Mouse (Mus musculus) CH12.LX (cell line): ENCODE measurements around the gene Itgb2. TPM values are rescaled to one million over a fixed set of nuclear protein-coding genes. Genes with fewer than 3 reads are reported as not detected.

Experiments
- DNase-seq: peaks from one replicate; pipeline ENCODE4 v3.0.0-alpha.2; 2013; ENCODE audit errors: extremely low read depth
- H3K27ac ChIP-seq: 2 replicates; pipeline ENCODE4 v1.5.1; 2012; ENCODE audit warnings: low read depth, mild to moderate bottlenecking, control low read depth, moderate library complexity; ENCODE audit not compliant: insufficient read depth
- H3K27me3 ChIP-seq: replicated peaks from 2 replicates; pipeline ENCODE3; 2012; ENCODE audit warnings: inconsistent platforms
- H3K36me3 ChIP-seq, 2 experiments: replicated peaks in 1 of 2; 2 replicates each; pipeline versions ENCODE3 to v1.6.1; 2012; ENCODE audit warnings: inconsistent platforms in 1 of 2, low read length in 1 of 2, mild to moderate bottlenecking in 1 of 2, mixed read lengths in 1 of 2, moderate library complexity in 1 of 2; ENCODE audit not compliant: control insufficient read depth in 1 of 2, insufficient read depth in 1 of 2
- H3K4me1 ChIP-seq, 2 experiments: 2 replicates each; pipeline ENCODE4 v1.6.1; 2012; ENCODE audit warnings: inconsistent platforms in 1 of 2, moderate library complexity in 1 of 2; ENCODE audit not compliant: insufficient read depth in 2 of 2, control insufficient read depth in 1 of 2
- H3K4me2 ChIP-seq: 2 replicates; pipeline ENCODE4 v1.6.1; 2012; ENCODE audit warnings: low read depth, mild to moderate bottlenecking, control low read depth; ENCODE audit not compliant: poor library complexity, insufficient read depth, severe bottlenecking
- H3K4me3 ChIP-seq, 3 experiments: fragments of 150-350 bp in 1 of 3; sonication (generic) in 1 of 3; replicated peaks in 1 of 3; 2 replicates each; pipeline versions ENCODE3 to v1.5.1; 2011 to 2012; ENCODE audit warnings: low read depth in 2 of 3, low read length in 2 of 3, mild to moderate bottlenecking in 2 of 3, moderate library complexity in 2 of 3, control low read depth in 1 of 3, improper control_type of control experiment in 1 of 3, inconsistent platforms in 1 of 3, mixed read lengths in 1 of 3; ENCODE audit not compliant: poor library complexity in 1 of 3
- H3K79me2 ChIP-seq: replicated peaks from 2 replicates; pipeline ENCODE4 v1.6.1; 2012; ENCODE audit warnings: mild to moderate bottlenecking, moderate library complexity; ENCODE audit not compliant: control insufficient read depth, poor library complexity, insufficient read depth, severe bottlenecking; ENCODE audit errors: extremely low read depth
- H3K9ac ChIP-seq: 2 replicates; pipeline ENCODE4 v1.6.1; 2012; ENCODE audit warnings: low read depth, mild to moderate bottlenecking, control low read depth, moderate library complexity; ENCODE audit not compliant: insufficient read depth
- H3K9me3 ChIP-seq: replicated peaks from 2 replicates; pipeline ENCODE3; 2012; ENCODE audit warnings: low read length, inconsistent platforms, mixed read lengths
- CHD2 ChIP-seq: IDR thresholded peaks from 2 replicates; pipeline ENCODE4 v1.6.1; 2011; ENCODE audit warnings: low read length, improper control_type of control experiment
- CTCF ChIP-seq, 2 experiments: IDR thresholded peaks in 1 of 2; conservative IDR thresholded peaks in 1 of 2; 2 replicates each; pipeline ENCODE4 v1.5.1; 2011 to 2012; ENCODE audit warnings: low read depth in 2 of 2, low read length in 2 of 2, improper control_type of control experiment in 1 of 2, inconsistent platforms in 1 of 2, mild to moderate bottlenecking in 1 of 2, moderate library complexity in 1 of 2
- ELF1 ChIP-seq: IDR thresholded peaks from 2 replicates; pipeline ENCODE4 v1.6.1; 2014; ENCODE audit warnings: low read depth, mild to moderate bottlenecking, inconsistent platforms, low read length, improper control_type of control experiment
- EP300 ChIP-seq: IDR thresholded peaks from 2 replicates; pipeline ENCODE4 v1.6.1; 2011; ENCODE audit warnings: low read length, improper control_type of control experiment
- ETS1 ChIP-seq: conservative IDR thresholded peaks from 2 replicates; pipeline ENCODE4 v1.6.1; 2012; ENCODE audit warnings: low read depth, mild to moderate bottlenecking, inconsistent platforms, low read length, improper control_type of control experiment, moderate library complexity
- JUN ChIP-seq: IDR thresholded peaks from 2 replicates; pipeline ENCODE4 v1.6.1; 2011; ENCODE audit warnings: low read depth, mild to moderate bottlenecking, low read length, improper control_type of control experiment, moderate library complexity; ENCODE audit not compliant: insufficient read depth
- JUND ChIP-seq: conservative IDR thresholded peaks from 2 replicates; pipeline ENCODE4 v1.6.1; 2011; ENCODE audit warnings: low read depth, low read length, improper control_type of control experiment
- KAT2A ChIP-seq: IDR thresholded peaks from 2 replicates; pipeline ENCODE4 v1.6.1; 2012; ENCODE audit warnings: low read length, improper control_type of control experiment, inconsistent platforms; ENCODE audit not compliant: insufficient replicate concordance
- MAX ChIP-seq: IDR thresholded peaks from 2 replicates; pipeline ENCODE4 v1.6.1; 2011; ENCODE audit warnings: low read length, improper control_type of control experiment
- MAZ ChIP-seq: IDR thresholded peaks from 2 replicates; pipeline ENCODE4 v1.6.1; 2012; ENCODE audit warnings: low read depth, mild to moderate bottlenecking, inconsistent platforms, low read length, improper control_type of control experiment, moderate library complexity
- MXI1 ChIP-seq: IDR thresholded peaks from 2 replicates; pipeline ENCODE4 v1.6.1; 2011; ENCODE audit warnings: mild to moderate bottlenecking, low read depth, low read length, improper control_type of control experiment
- PAX5 ChIP-seq: IDR thresholded peaks from 2 replicates; pipeline ENCODE4 v1.6.1; 2012; ENCODE audit warnings: low read length, inconsistent platforms, mixed read lengths
- POLR2A ChIP-seq: IDR thresholded peaks from 2 replicates; pipeline ENCODE4 v1.6.1; 2011; ENCODE audit warnings: low read depth, mild to moderate bottlenecking, improper control_type of control experiment, low read length
- POLR2AphosphoS2 ChIP-seq: IDR thresholded peaks from 2 replicates; pipeline ENCODE4 v1.6.1; 2011; ENCODE audit warnings: low read depth, low read length, improper control_type of control experiment
- RAD21 ChIP-seq: IDR thresholded peaks from 2 replicates; pipeline ENCODE4 v1.6.1; 2011; ENCODE audit warnings: low read depth, mild to moderate bottlenecking, low read length, improper control_type of control experiment, moderate library complexity
- RCOR1 ChIP-seq: conservative IDR thresholded peaks from 2 replicates; pipeline ENCODE4 v1.6.1; 2012; ENCODE audit warnings: low read depth, mild to moderate bottlenecking, inconsistent platforms, low read length, improper control_type of control experiment
- SMC3 ChIP-seq: IDR thresholded peaks from 2 replicates; pipeline ENCODE4 v1.6.1; 2011; ENCODE audit warnings: low read depth, low read length, improper control_type of control experiment
- TCF12 ChIP-seq: IDR thresholded peaks from 2 replicates; pipeline ENCODE4 v1.6.1; 2014; ENCODE audit warnings: low read depth, mild to moderate bottlenecking, inconsistent platforms, low read length, improper control_type of control experiment
- UBTF ChIP-seq: IDR thresholded peaks from 2 replicates; pipeline ENCODE4 v1.6.1; 2012; ENCODE audit warnings: low read depth, mild to moderate bottlenecking, inconsistent platforms, low read length, improper control_type of control experiment, moderate library complexity
- USF1 ChIP-seq: IDR thresholded peaks from 2 replicates; pipeline ENCODE4 v1.6.1; 2014; ENCODE audit warnings: low read depth, mild to moderate bottlenecking, inconsistent platforms, low read length, improper control_type of control experiment
- ZC3H11A ChIP-seq: IDR thresholded peaks from 2 replicates; pipeline ENCODE4 v1.6.1; 2012; ENCODE audit warnings: low read depth, mild to moderate bottlenecking, inconsistent platforms, low read length, improper control_type of control experiment
- ZKSCAN1 ChIP-seq: IDR thresholded peaks from 2 replicates; pipeline ENCODE4 v1.6.1; 2012; ENCODE audit warnings: low read depth, inconsistent platforms, low read length, improper control_type of control experiment, borderline replicate concordance
- dilution Hi-C: fragments of 300-500 bp; cut with MboI; formaldehyde crosslinking; loops from 2 replicates; pipeline ENCODE4 v1.14.3; 2020; ENCODE audit warnings: low sequenced_read_pairs; ENCODE audit not compliant: extremely low pct_unique_long_range_greater_than_20kb, extremely low pct_ligation_motif_present
- in situ Hi-C: fragments of 300-500 bp; cut with MboI; formaldehyde crosslinking; loops from 3 replicates; pipeline ENCODE4 v1.14.3; 2019; ENCODE audit warnings: low sequenced_read_pairs, low pct_ligation_motif_present, low pct_unique_long_range_greater_than_20kb, mixed read lengths
- polyA plus RNA-seq: library from polyadenylated mRNA; unstranded; fragments of >175 nt; gene quantifications from 2 replicates; pipeline ENCODE4 v1.2.1, GENCODE M21; 2012; ENCODE audit warnings: low read depth; ENCODE audit not compliant: insufficient read length
- total RNA-seq, 2 experiments: library from RNA; depleted of rRNA; stranded (reverse); fragments of 300-350 nt in 1 of 2; fragments of >200 nt in 1 of 2; gene quantifications; 2 replicates each; pipeline ENCODE4 v1.2.3; 2012 to 2014

Gene Itgb2
- total and polyA plus RNA-seq, 3 experiments, result 32.6 to 54.1 (median 40.2) TPM

DNA sequence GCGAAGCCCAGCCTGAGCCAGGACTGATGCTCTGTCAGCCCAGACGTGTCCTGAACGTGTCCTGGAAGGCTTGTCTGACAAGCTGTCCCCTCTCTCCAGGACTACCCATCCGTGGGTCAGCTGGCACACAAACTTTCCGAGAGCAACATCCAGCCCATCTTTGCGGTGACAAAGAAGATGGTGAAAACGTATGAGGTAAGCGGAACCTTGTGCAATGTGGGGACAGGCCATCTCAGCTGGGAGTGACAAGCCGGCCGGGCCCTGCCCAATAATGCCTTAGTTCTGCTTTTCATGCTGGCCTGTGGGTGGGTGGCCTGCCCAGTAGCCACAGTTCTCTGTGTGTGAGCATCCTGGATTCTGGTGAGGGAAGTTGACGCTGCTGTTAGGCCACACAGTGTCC, 20.8 kb downstream of the Itgb2 start:
- Histone ChIP-seq H3K4me3 (no peak overlapping the region), H3K9me3 (no peaks in the 10 kb centered on the region), H3K9ac (no peak overlapping the region), H3K79me2 (no peaks in the 10 kb centered on the region), H3K27me3 (no peaks in the 10 kb centered on the region), H3K27ac (no peak overlapping the region), H3K4me1 (no peaks in the 10 kb centered on the region), H3K36me3 (peaks cover 47 to 90% of the 10 kb centered on the region in 2 experiments), H3K4me2 (no peak overlapping the region)
- in situ Hi-C loops, result loop anchor here (5.0 kb wide), 1 partner anchor 34 kb away; the partner anchor contains the start of gene Fam207a
- TF ChIP-seq MXI1, result no peak
- no peak for TF ChIP-seq CHD2
- TF ChIP-seq POLR2AphosphoS2, result no peak
- TF ChIP-seq KAT2A, result no peak
- no peak for TF ChIP-seq POLR2A
- TF ChIP-seq RAD21, result no peak
- TF ChIP-seq UBTF, result no peak
- no peak for TF ChIP-seq ZKSCAN1
- no peak for TF ChIP-seq PAX5
- no peak for TF ChIP-seq CTCF (conservative IDR thresholded peaks at IDR 0.05 in 1 of 2, IDR thresholded peaks at IDR 0.05 in 1 of 2; ENCODE audit: low read depth in 2 of 2, low read length in 2 of 2)
- no peak for TF ChIP-seq USF1
- no peak for TF ChIP-seq EP300
- TF ChIP-seq TCF12, result no peak
- no peak for TF ChIP-seq JUN
- no peak for DNase-seq
- dilution Hi-C loops, result no loop called here

DNA sequence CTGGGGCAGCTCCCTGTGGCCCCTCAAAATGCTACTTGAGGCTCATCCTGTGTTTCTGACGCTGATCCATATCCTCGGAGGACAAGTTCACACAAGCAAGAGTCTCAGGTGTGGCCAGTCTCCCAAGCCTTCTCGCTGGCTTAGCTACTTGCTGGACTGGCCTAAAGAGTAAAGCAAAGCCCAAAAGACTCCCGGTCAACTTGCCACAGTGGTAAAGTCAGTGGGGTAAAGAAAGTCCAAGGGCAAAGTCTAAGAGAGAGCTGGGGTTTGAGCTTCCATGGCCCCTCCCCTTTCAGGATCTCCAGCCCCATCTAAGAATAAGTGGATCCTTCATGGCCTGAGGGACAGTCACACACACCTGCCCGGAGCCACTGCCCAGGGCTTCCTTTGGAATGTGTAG, 22.1 kb downstream of the Itgb2 start:
- dilution Hi-C loops, result no loop called here
- Histone ChIP-seq H3K79me2 (no peaks in the 10 kb centered on the region), H3K9me3 (no peaks in the 10 kb centered on the region), H3K4me2 (no peak overlapping the region)
- TF ChIP-seq MAX (no peak), RCOR1 (no peak), JUN (no peak), SMC3 (no peak), ETS1 (no peak), PAX5 (no peak), ZKSCAN1 (no peak), MXI1 (no peak), CHD2 (no peak), MAZ (no peak), ELF1 (no peak), JUND (no peak), USF1 (no peak), ZC3H11A (no peak)
- TF ChIP-seq, all 38 proteins: peak for 0
- no peaks in the 10 kb centered on the region for H3K27me3 ChIP-seq
- no peak overlapping the region for H3K4me3 ChIP-seq
- H3K4me1 ChIP-seq, result no peaks in the 10 kb centered on the region
- peaks cover 43 to 93% of the 10 kb centered on the region in 2 experiments for H3K36me3 ChIP-seq
- H3K9ac ChIP-seq, result no peak overlapping the region
- no peak overlapping the region for H3K27ac ChIP-seq
- in situ Hi-C loops, result loop anchor here (5.0 kb wide), 1 partner anchor 35 kb away; the partner anchor contains the start of gene Fam207a
- DNase-seq, result no peak
